Mouse (Mus musculus) heart, postnatal 25 days (tissue): ENCODE measurements around the gene Slc22a12. TPM values are rescaled to one million over a fixed set of nuclear protein-coding genes. Genes with fewer than 3 reads are reported as not detected.
A peak's percentile ranks its signal among the peaks of the same experiment; 100 is the strongest.

ENCODE experiments used
- DNase-seq: peaks from one replicate; pipeline ENCODE4 v3.0.0; 2022; ENCODE audit warnings: low spot score
- intact Hi-C: fragments of 180-260 bp; cut with DNase I; formaldehyde crosslinking; loops from one replicate; pipeline ENCODE4 v1.15.1; 2025
- microRNA-seq: library from miRNA; unstranded; fragments of <30 nt; microRNA quantifications from one replicate; pipeline ENCODE4 v1.2.0, GENCODE M21; 2022
- total RNA-seq, 2 experiments: library from RNA; stranded (reverse); gene quantifications; 2 replicates each; pipeline ENCODE4 v1.2.3; 2021

Slc22a12 gene
- total RNA-seq, 2 experiments from 2014 or later = not detected

GRCm38 (mm10) chr19:6497150-6497801, 45.6 kb downstream of the Slc22a12 start:
- DNase-seq = no peak
- intact Hi-C loops = no loop called here

GRCm38 (mm10) chr19:6496462-6497149, 46.2 kb downstream of the Slc22a12 start:
- intact Hi-C loops = no loop called here
- no peak for DNase-seq

- intact Hi-C loops = no loop called here
- DNase-seq = no peak
Measured at GRCm38 (mm10) chr19:6495714-6496113, 47.1 kb downstream of the Slc22a12 start.

GRCm38 (mm10) chr19:6494504-6495170, 48.2 kb downstream of the Slc22a12 start:
- DNase-seq = no peak
- intact Hi-C loops = no loop called here

- DNase-seq = no peak
- intact Hi-C loops = no loop called here
Measured at GRCm38 (mm10) chr19:6494032-6494431, 48.8 kb downstream of the Slc22a12 start.

GRCm38 (mm10) chr19:6493219-6493618, 49.6 kb downstream of the Slc22a12 start:
- intact Hi-C loops = no loop called here
- DNase-seq = no peak

- DNase-seq = peak; percentile 45
- intact Hi-C loops = no loop called here
Measured at GRCm38 (mm10) chr19:6492124-6492523, 50.7 kb downstream of the Slc22a12 start.

GRCm38 (mm10) chr19:6491538-6491937, 51.3 kb downstream of the Slc22a12 start:
- no peak for DNase-seq
- intact Hi-C loops = no loop called here

- intact Hi-C loops = loop anchor here (1.0 to 2.0 kb wide), 3 partner anchors 88 to 532 kb away; no protein-coding TSS in a partner anchor
Measured at GRCm38 (mm10) chr19:6489030-6489429, 53.8 kb downstream of the Slc22a12 start.

More at GRCm38 (mm10) chr19:6489030-6489429, 53.8 kb downstream of the Slc22a12 start:
- DNase-seq = peak; percentile 48

Small RNAs within 50 kb of the gene (microRNA-seq; reads per million reads assigned to microRNA genes)
- not detected for gene Gm26460

Other genes starting within 250 kb of the Slc22a12 start
- 10 to 100 TPM in 1 of 2 experiments, 1 to 10 TPM in 1; 9.4 to 12.0 TPM for gene Cdc42bpg, start 236.6 kb downstream of the Slc22a12 start, total RNA-seq
- gene Men1, start 208.1 kb downstream of the Slc22a12 start, total RNA-seq = 10 to 100 TPM; 12.4 to 14.5 TPM
- 10 to 100 TPM; 42.6 to 44.3 TPM for gene Map4k2, start 201.9 kb downstream of the Slc22a12 start, total RNA-seq
- 10 to 100 TPM; 76.1 to 88.8 TPM for gene Sf1, start 179.3 kb downstream of the Slc22a12 start, total RNA-seq
- 1,000 to 10,000 TPM; 1,128 to 1,145 TPM for gene Pygm, start 158.6 kb downstream of the Slc22a12 start, total RNA-seq
- gene Rasgrp2, start 143.7 kb downstream of the Slc22a12 start, total RNA-seq = 10 to 100 TPM; 43.2 to 55.2 TPM
- 1 to 10 TPM; 3.4 to 4.4 TPM for gene Nrxn2, start 124.3 kb downstream of the Slc22a12 start, total RNA-seq